Mouse (Mus musculus) lung, embryonic 14.5 days (tissue): ENCODE data around the gene Cep295nl. TPM values are rescaled to one million over a fixed set of nuclear protein-coding genes. Genes with fewer than 3 reads are reported as not detected.

Experiments
- ATAC-seq: fragments of 200-750 bp; cut with Nextera tagmentation; 2 replicates; pipeline ENCODE4 v1.8.0; 2017; ENCODE audit warnings: mild to moderate bottlenecking, moderate TSS enrichment, moderate library complexity; ENCODE audit not compliant: insufficient read depth
- DNase-seq: peaks from one replicate; pipeline ENCODE4 v3.0.0-alpha.2; 2015
- H3K27ac ChIP-seq: fragments of 300-500 bp; sonication (generic); 2 replicates; pipeline ENCODE4 v1.5.1; 2014; ENCODE audit warnings: low read depth, mild to moderate bottlenecking, moderate library complexity
- H3K27me3 ChIP-seq: fragments of 300-500 bp; sonication (generic); 2 replicates; pipeline ENCODE4 v1.6.1; 2014; ENCODE audit warnings: low read length, control low read depth; ENCODE audit not compliant: insufficient read depth
- H3K36me3 ChIP-seq: fragments of 300-500 bp; sonication (generic); 2 replicates; pipeline ENCODE4 v1.6.1; 2014; ENCODE audit warnings: control low read depth; ENCODE audit not compliant: insufficient read depth
- H3K4me1 ChIP-seq: fragments of 300-500 bp; sonication (generic); 2 replicates; pipeline ENCODE4 v1.6.1; 2014; ENCODE audit warnings: antibody characterized with exemption, control low read depth; ENCODE audit not compliant: insufficient read depth
- H3K4me2 ChIP-seq: fragments of 300-500 bp; sonication (generic); 2 replicates; pipeline ENCODE4 v1.6.1; 2014; ENCODE audit warnings: mild to moderate bottlenecking
- H3K4me3 ChIP-seq: fragments of 300-500 bp; sonication (generic); 2 replicates; pipeline ENCODE4 v1.5.1; 2014; ENCODE audit warnings: low read depth, low read length
- H3K9ac ChIP-seq: fragments of 300-500 bp; sonication (generic); 2 replicates; pipeline ENCODE4 v1.6.1; 2014
- H3K9me3 ChIP-seq: fragments of 300-500 bp; sonication (generic); 2 replicates; pipeline ENCODE4 v1.6.1; 2016; ENCODE audit warnings: low read depth, low read length, control low read depth
- CTCF ChIP-seq: IDR thresholded peaks from 2 replicates; pipeline ENCODE4 v1.5.1; 2016; ENCODE audit warnings: antibody characterized with exemption, low read depth
- WGBS: fragments of 180-500 bp; shearing (Covaris S2); extraction: QIAGEN DNeasy Blood & Tissue Kit; methylation state at CpG from one replicate; pipeline ENCODE4 v1.1.7; 2014; 5-methylcytosine and 5-hydroxymethylcytosine counted together
- polyA plus RNA-seq: library from polyadenylated mRNA; unstranded; fragments of >200 nt; fragmentation: Nextera tagmentation; extraction: Ambion mirVana; gene quantifications from 2 replicates; pipeline ENCODE4 v1.2.1, GENCODE M21; 2014

Gene Cep295nl
- polyA plus RNA-seq, 1 experiment from 2014 or later, result 0.62 TPM

DNA sequence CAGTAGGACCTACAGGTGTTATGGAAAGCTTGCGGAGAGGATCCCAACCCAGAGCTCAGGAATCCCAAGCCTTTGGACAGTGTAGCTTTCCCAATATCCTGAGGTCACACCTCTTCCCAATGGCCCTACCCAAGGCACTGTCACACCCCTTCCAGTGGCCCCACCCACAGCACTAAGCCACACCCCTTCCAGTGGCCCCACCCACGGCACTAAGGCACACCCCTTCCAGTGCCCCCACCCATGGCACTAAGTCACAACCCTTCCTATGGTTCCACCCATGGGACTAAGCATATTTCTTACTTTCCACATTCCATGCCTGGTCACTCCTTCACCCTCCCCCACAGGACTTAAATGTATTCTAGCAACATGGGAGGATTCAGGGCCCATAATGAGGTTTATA is 43.5 kb downstream of the Cep295nl start:
- DNase-seq, result no peak
- 69% methylated on average over 2 of the region's 2 CpGs for WGBS

DNA sequence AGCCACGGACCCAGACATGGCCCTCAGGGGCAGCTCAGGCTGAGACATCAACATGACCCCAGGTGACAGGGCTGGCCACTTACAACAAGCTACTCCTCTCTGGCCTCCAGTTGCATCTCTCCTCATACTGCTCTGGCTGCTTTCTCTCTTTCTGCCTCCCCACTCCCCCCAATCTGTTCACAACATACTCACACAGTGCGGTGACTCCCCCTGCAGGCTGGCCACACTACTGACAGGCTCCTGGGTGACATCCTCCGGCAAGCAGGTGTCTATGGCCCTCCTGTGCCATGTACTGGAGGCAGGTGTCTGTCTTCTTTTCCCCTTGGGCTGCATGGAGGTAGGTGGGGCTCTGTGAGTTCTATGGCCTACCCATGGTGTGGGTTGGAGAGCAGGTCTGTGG is 44.3 kb downstream of the Cep295nl start:
- 77% methylated on average over 3 of the region's 3 CpGs for WGBS
- no peak overlapping the region for H3K9ac ChIP-seq
- H3K36me3 ChIP-seq, result peaks cover 7% of the 10 kb centered on the region; the same call in 1 of the 2 replicates
- H3K4me1 ChIP-seq, result no peaks in the 10 kb centered on the region
- H3K27me3 ChIP-seq, result no peaks in the 10 kb centered on the region
- DNase-seq, result no peak
- no peaks in the 10 kb centered on the region for H3K9me3 ChIP-seq
- H3K4me2 ChIP-seq, result no peak overlapping the region
- no peak overlapping the region for H3K27ac ChIP-seq
- no peak overlapping the region for H3K4me3 ChIP-seq
- peak; percentile 19; the same call in 1 of the 2 replicates for TF ChIP-seq CTCF
- no peak for ATAC-seq

More for the DNA sequence above, 43.5 kb downstream of the Cep295nl start:
- Histone ChIP-seq H3K4me1 (no peaks in the 10 kb centered on the region), H3K27ac (no peak overlapping the region), H3K27me3 (no peaks in the 10 kb centered on the region), H3K4me3 (no peak overlapping the region), H3K36me3 (peaks cover 16% of the 10 kb centered on the region; the same call in 1 of the 2 replicates), H3K9me3 (no peaks in the 10 kb centered on the region), H3K4me2 (no peak overlapping the region), H3K9ac (no peak overlapping the region)
- no peak for TF ChIP-seq CTCF
- no peak for ATAC-seq

DNA sequence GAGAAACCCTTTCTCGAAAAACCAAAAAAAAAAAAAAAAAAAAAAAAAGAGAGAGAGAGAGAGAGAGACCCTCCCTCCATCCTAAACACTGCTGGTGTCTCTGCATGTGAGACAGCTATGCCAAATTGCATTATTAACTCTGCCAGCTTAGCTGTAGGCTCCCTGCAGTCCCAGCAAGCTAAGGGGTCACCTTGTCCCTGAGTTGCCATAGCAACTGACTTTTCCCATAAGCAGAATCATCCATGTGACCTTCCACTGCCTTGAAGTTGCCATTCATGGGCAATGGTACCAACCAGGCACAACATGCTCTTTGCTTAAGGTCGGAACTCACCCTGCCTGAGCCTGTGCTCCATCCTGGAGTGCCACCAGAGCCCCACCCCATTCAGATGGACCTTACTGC is 47.3 kb downstream of the Cep295nl start:
- H3K27me3 ChIP-seq, result no peaks in the 10 kb centered on the region
- H3K4me1 ChIP-seq, result no peaks in the 10 kb centered on the region
- H3K4me3 ChIP-seq, result no peak overlapping the region
- 74% methylated on average over 2 of the region's 2 CpGs for WGBS
- H3K9me3 ChIP-seq, result no peaks in the 10 kb centered on the region
- no peak overlapping the region for H3K27ac ChIP-seq
- H3K36me3 ChIP-seq, result no peaks in the 10 kb centered on the region
- ATAC-seq, result no peak
- no peak for TF ChIP-seq CTCF
- no peak overlapping the region for H3K4me2 ChIP-seq
- H3K9ac ChIP-seq, result no peak overlapping the region
- DNase-seq, result no peak

DNA sequence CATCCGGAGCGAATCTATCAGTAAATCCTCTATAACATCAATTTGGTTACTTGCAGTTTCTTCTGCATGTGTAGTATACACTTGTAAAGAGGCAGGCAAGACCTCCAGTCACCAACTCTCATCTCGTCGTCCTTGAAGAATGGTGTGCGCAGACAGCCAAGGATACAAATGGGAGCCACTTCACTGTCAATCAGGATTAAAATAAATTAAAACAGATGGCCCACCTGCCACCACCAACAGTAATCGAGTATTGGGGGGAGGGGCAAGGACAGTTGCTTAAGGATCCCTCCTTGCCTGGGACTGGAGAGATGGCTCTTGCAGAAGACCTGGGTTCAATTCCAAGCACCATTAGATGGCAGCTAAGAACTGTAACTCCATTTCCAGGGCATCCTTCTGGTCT is 49.6 kb downstream of the Cep295nl start:
- no peak overlapping the region for H3K4me3 ChIP-seq
- 0 out of 2 replicates have a peak, but pooled peaks cover 3% of the 10 kb centered on the region for H3K36me3 ChIP-seq
- no peak for ATAC-seq
- H3K27me3 ChIP-seq, result no peaks in the 10 kb centered on the region
- no peak overlapping the region for H3K9ac ChIP-seq
- no peak for DNase-seq
- H3K4me1 ChIP-seq, result peaks cover 5% of the 10 kb centered on the region; the same call in 1 of the 2 replicates
- H3K9me3 ChIP-seq, result no peaks in the 10 kb centered on the region
- no peak for TF ChIP-seq CTCF
- no peak overlapping the region for H3K4me2 ChIP-seq
- no peak overlapping the region for H3K27ac ChIP-seq
- 65% methylated on average over 6 of the region's 6 CpGs for WGBS

DNA sequence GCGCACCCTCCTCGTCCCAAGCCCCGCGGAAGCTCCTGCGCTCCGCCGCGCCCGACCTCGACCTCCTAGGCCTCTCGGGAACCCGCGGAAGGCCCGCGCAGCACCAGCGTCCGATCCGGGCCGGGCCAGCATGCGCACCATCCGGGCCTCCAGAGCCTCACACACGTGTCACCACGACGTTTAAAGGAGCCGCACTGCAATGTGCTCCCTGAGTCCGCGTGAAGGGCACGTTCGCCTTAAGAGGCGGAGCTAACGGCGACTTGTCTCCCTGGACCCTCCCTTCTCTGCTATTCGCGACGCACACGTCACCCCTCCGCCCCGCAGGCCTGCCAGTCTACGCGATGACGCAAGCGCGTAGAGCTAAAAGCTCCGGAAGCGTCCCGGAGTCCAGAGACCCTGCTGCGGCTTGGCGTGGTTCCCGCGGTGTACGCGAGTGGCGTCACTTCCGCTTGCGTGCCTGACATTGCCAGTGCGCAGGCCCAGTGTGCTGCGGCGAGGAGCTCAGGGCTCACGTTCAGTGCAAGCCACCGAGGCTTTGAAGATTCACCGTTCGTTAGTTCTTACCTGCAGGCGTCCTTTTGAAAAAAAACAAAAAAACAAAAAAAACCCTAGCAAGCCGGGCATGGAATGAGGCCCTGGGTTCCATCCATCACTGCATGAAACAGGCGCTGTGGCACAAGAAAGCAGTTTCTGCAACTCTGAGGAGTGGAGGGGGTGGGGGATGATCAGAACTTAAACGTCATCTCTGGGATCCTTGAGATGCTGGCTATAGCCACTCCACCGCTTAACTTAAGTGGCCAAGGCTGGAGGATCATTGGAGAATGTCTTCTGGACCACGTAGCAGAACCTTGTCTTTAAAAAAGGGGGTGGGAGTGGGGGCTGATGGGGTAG is 52.1 kb downstream of the Cep295nl start, which contains the start of gene Usp36:
Gene Usp36, minus strand, starts transcription at position 246 of the 891 bp plus-strand sequence.
- peaks cover 27% of the 10 kb centered on the region for H3K36me3 ChIP-seq
- peaks cover 5% of the 10 kb centered on the region; the same call in 1 of the 2 replicates for H3K4me1 ChIP-seq
- TF ChIP-seq CTCF, result no peak
- DNase-seq (peak; percentile 100), ATAC-seq (peak; percentile 99)
- H3K9ac ChIP-seq, result peak within 1 kb of the TSS; percentile 79
- no peaks in the 10 kb centered on the region for H3K9me3 ChIP-seq
- H3K4me3 ChIP-seq, result peak within 1 kb of the TSS; percentile 82
- peak within 1 kb of the TSS; percentile 85 for H3K27ac ChIP-seq
- WGBS, result under 1% methylated on average over 68 of the region's 68 CpGs
- H3K27me3 ChIP-seq, result no peaks in the 10 kb centered on the region
- peak within 1 kb of the TSS; percentile 90 for H3K4me2 ChIP-seq

DNA sequence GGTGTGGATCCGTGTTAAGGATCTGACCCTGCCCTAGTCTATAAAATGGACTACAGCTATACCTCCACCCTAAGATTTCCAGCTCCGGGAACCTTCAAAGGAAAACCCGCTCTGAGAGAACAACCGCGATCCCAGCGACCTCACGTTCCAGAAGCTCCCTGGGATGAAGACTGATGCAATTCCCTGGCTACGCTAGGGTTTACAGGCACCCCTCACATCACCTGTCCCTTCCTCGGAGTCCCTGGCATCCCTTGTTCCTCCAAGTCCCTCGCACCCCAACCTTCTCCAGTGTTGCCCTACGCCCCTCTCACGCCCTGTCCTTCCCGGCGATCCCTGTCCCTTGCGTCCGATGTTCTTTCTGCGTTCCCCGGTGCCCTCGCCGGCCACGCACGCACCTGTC is 52.7 kb downstream of the Cep295nl start:
- peak; percentile 41 for DNase-seq
- Histone ChIP-seq H3K27ac (peak overlapping the region; percentile 56), H3K9me3 (no peaks in the 10 kb centered on the region), H3K4me2 (peak overlapping the region; percentile 90), H3K4me1 (peaks cover 5% of the 10 kb centered on the region; the same call in 1 of the 2 replicates), H3K4me3 (peak overlapping the region; percentile 82), H3K27me3 (no peaks in the 10 kb centered on the region), H3K9ac (peak overlapping the region; percentile 79), H3K36me3 (peaks cover 34% of the 10 kb centered on the region)
- ATAC-seq, result no peak
- under 1% methylated on average over 22 of the region's 22 CpGs for WGBS
- no peak for TF ChIP-seq CTCF

DNA sequence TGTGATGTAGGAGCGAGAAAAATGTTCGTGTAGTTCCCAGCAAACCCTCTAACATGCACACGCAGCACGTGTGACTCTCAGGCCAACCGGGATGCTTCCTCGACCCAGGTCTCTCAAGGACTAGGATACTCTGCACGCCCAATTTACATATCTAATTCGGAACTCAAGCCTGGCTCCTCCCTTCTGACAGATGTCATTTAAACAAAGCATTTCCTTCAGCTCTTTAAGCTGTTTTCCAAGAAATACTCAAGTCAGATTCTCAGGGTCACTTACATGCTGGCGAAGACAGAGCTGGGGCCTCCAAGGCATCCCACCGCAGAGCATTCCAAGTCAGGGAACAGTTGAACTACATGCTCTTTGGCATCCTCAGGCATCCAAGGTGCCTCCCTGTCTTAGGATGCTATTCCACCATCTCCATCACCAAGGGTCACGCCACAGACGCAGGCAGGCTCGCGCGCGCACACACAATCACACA is 53.2 kb downstream of the Cep295nl start:
- ATAC-seq (no peak), DNase-seq (peak; percentile 52)
- Histone ChIP-seq H3K9me3 (no peaks in the 10 kb centered on the region), H3K4me3 (peak overlapping the region; percentile 82), H3K9ac (peak overlapping the region; percentile 79), H3K36me3 (peaks cover 39% of the 10 kb centered on the region), H3K4me2 (peak overlapping the region; percentile 90), H3K27ac (no peak overlapping the region), H3K4me1 (peaks cover 5% of the 10 kb centered on the region; the same call in 1 of the 2 replicates), H3K27me3 (no peaks in the 10 kb centered on the region)
- WGBS, result under 1% methylated on average over 16 of the region's 16 CpGs
- no peak for TF ChIP-seq CTCF
